25 mouse cellular contexts compared by ENCODE assay signal in genomic region chr9:51165312-51166180, GRCm38 (mm10). TPM values are rescaled to one million over a fixed set of nuclear protein-coding genes. Genes with fewer than 3 reads are reported as not detected.
DNase-seq lines count a peak whose midpoint lies in the region; ATAC-seq and TF ChIP-seq lines count a peak whose summit lies in the region.
"Had no signal": no experiment of that assay in that cellular context is flagged by ENCODE, and none has a peak within 500 bp of the region (broad histone marks: within the 10 kb centered on the region; RNA-seq: fewer than 3 reads in every experiment).

TSS of gene Gm32742 (minus strand) at chr9:51165517.

- DNase-seq in midbrain, postnatal 0 days (ENCODE audit: low spot score) = peak; percentile 30
- no peak for DNase-seq in midbrain, embryonic 11.5 days (ENCODE audit: low spot score, missing footprints)
- peak; percentile 91 for DNase-seq in A20 (ENCODE audit: low read depth, low spot score)
- DNase-seq in lung, postnatal 10 days = no peak
- DNase-seq: adrenal gland, adult 2 months; gastrocnemius, postnatal 14 days; heart, postnatal 10 days; kidney, adult 8-10 months; kidney, postnatal 14 days; layer of hippocampus, adult 9-11 months; midbrain, embryonic 14.5 days; spleen, adult 18-20 months; thymus, postnatal 36 days had no signal

- 0 out of 2 replicates have a peak, but pooled peaks cover 7% of the 10 kb centered on the region for H3K27me3 ChIP-seq in forebrain, embryonic 13.5 days
- H3K27me3 ChIP-seq in forebrain, embryonic 16.5 days (replicated peaks; ENCODE audit: control insufficient read depth, insufficient read depth, low read length) = peaks cover 5% of the 10 kb centered on the region; the same call in 1 of the 2 replicates
- no peaks in the 10 kb centered on the region for H3K27me3 ChIP-seq in midbrain, postnatal 0 days (ENCODE audit: insufficient read depth, low read length)
- no peaks in the 10 kb centered on the region for H3K27me3 ChIP-seq in midbrain, embryonic 11.5 days (ENCODE audit: control insufficient read depth, insufficient read depth, low read length)
- H3K27me3 ChIP-seq: neural tube, embryonic 15.5 days had no signal

- no peaks in the 10 kb centered on the region; the same call in 1 of the 2 replicates for H3K4me1 ChIP-seq in forebrain, embryonic 13.5 days
- H3K4me1 ChIP-seq in forebrain, embryonic 16.5 days (replicated peaks; ENCODE audit: control insufficient read depth, insufficient read depth, low read length) = no peaks in the 10 kb centered on the region
- no peaks in the 10 kb centered on the region for H3K4me1 ChIP-seq in midbrain, postnatal 0 days (ENCODE audit: insufficient read depth, low read length)
- no peaks in the 10 kb centered on the region for H3K4me1 ChIP-seq in midbrain, embryonic 11.5 days (ENCODE audit: control insufficient read depth, insufficient read depth, low read length)
- H3K4me1 ChIP-seq: hindbrain, embryonic 13.5 days; limb, embryonic 12.5 days; neural tube, embryonic 15.5 days had no signal

- H3K27ac ChIP-seq in forebrain, embryonic 13.5 days = no peak within 1 kb of the TSS
- H3K27ac ChIP-seq in forebrain, embryonic 16.5 days (ENCODE audit: low read length) = no peak within 1 kb of the TSS
- H3K27ac ChIP-seq in midbrain, postnatal 0 days (ENCODE audit: low read depth, low read length) = no peak within 1 kb of the TSS
- no peak within 1 kb of the TSS for H3K27ac ChIP-seq in midbrain, embryonic 11.5 days (ENCODE audit: low read depth, low read length)
- H3K27ac ChIP-seq: embryonic facial prominence, embryonic 10.5 days; hindbrain, embryonic 13.5 days; limb, embryonic 12.5 days; liver, embryonic 14.5 days; neural tube, embryonic 15.5 days had no signal

- no peak within 1 kb of the TSS for H3K4me3 ChIP-seq in forebrain, embryonic 13.5 days
- H3K4me3 ChIP-seq in forebrain, embryonic 16.5 days (replicated peaks; ENCODE audit: low read length) = no peak within 1 kb of the TSS
- no peak within 1 kb of the TSS for H3K4me3 ChIP-seq in midbrain, postnatal 0 days (ENCODE audit: low read depth, low read length)
- no peak within 1 kb of the TSS for H3K4me3 ChIP-seq in midbrain, embryonic 11.5 days (ENCODE audit: low read depth, low read length)
- H3K4me3 ChIP-seq: embryonic facial prominence, embryonic 10.5 days; hindbrain, embryonic 13.5 days; limb, embryonic 12.5 days; neural tube, embryonic 15.5 days had no signal

- WGBS in forebrain, embryonic 13.5 days = 44% methylated on average over 6 of the region's 6 CpGs
- 31% methylated on average over 6 of the region's 6 CpGs for WGBS in forebrain, embryonic 16.5 days
- WGBS in midbrain, postnatal 0 days = 55% methylated on average over 6 of the region's 6 CpGs
- 44% methylated on average over 6 of the region's 6 CpGs for WGBS in midbrain, embryonic 11.5 days

- no peak within 1 kb of the TSS for H3K4me2 ChIP-seq in forebrain, embryonic 13.5 days
- no peak within 1 kb of the TSS for H3K4me2 ChIP-seq in forebrain, embryonic 16.5 days (ENCODE audit: low read length)
- no peak within 1 kb of the TSS for H3K4me2 ChIP-seq in midbrain, postnatal 0 days (ENCODE audit: low read depth, low read length, poor library complexity, severe bottlenecking)
- H3K4me2 ChIP-seq in midbrain, embryonic 11.5 days = no peak within 1 kb of the TSS
- H3K4me2 ChIP-seq: hindbrain, embryonic 13.5 days; limb, embryonic 12.5 days; neural tube, embryonic 15.5 days had no signal

- H3K9ac ChIP-seq in forebrain, embryonic 13.5 days = no peak within 1 kb of the TSS
- no peak within 1 kb of the TSS for H3K9ac ChIP-seq in forebrain, embryonic 16.5 days (replicated peaks; ENCODE audit: low read depth, low read length)
- H3K9ac ChIP-seq in midbrain, postnatal 0 days (replicated peaks; ENCODE audit: low read length, poor library complexity, severe bottlenecking) = no peak within 1 kb of the TSS
- no peak within 1 kb of the TSS for H3K9ac ChIP-seq in midbrain, embryonic 11.5 days (ENCODE audit: low read length)
- H3K9ac ChIP-seq: hindbrain, embryonic 13.5 days; limb, embryonic 12.5 days; liver, embryonic 14.5 days; neural tube, embryonic 15.5 days had no signal

- H3K36me3 ChIP-seq in forebrain, embryonic 13.5 days (ENCODE audit: poor library complexity, severe bottlenecking) = no peaks in the 10 kb centered on the region
- H3K36me3 ChIP-seq in forebrain, embryonic 16.5 days (ENCODE audit: control insufficient read depth, insufficient read depth) = no peaks in the 10 kb centered on the region
- no peaks in the 10 kb centered on the region for H3K36me3 ChIP-seq in midbrain, postnatal 0 days (ENCODE audit: insufficient read depth, low read length)
- no peaks in the 10 kb centered on the region for H3K36me3 ChIP-seq in midbrain, embryonic 11.5 days (ENCODE audit: control insufficient read depth, insufficient read depth, low read length)
- H3K36me3 ChIP-seq: embryonic facial prominence, embryonic 10.5 days; hindbrain, embryonic 13.5 days; limb, embryonic 12.5 days; neural tube, embryonic 15.5 days had no signal

- no peak for TF ChIP-seq CTCF in midbrain, postnatal 0 days (IDR thresholded peaks at IDR 0.05)

- no peaks in the 10 kb centered on the region for H3K9me3 ChIP-seq in forebrain, embryonic 13.5 days (replicated peaks)
- no peaks in the 10 kb centered on the region for H3K9me3 ChIP-seq in forebrain, embryonic 16.5 days (ENCODE audit: control insufficient read depth, low read length)
- H3K9me3 ChIP-seq in midbrain, postnatal 0 days (ENCODE audit: low read length) = no peaks in the 10 kb centered on the region
- H3K9me3 ChIP-seq in midbrain, embryonic 11.5 days (ENCODE audit: control insufficient read depth, low read length) = no peaks in the 10 kb centered on the region
- H3K9me3 ChIP-seq: embryonic facial prominence, embryonic 10.5 days; hindbrain, embryonic 13.5 days; limb, embryonic 12.5 days; neural tube, embryonic 15.5 days had no signal

- 0 out of 2 replicates have a peak, but pooled peaks have one; percentile 6 for ATAC-seq in forebrain, embryonic 13.5 days
- ATAC-seq in forebrain, embryonic 16.5 days = no peak
- ATAC-seq in midbrain, postnatal 0 days (ENCODE audit: low FRiP score) = no peak
- ATAC-seq in midbrain, embryonic 11.5 days (ENCODE audit: low FRiP score) = no peak
- peak; percentile 38 for ATAC-seq in hematopoietic stem cell, adult 5-6 weeks (replicated peaks in 1 of 2; ENCODE audit: insufficient read depth in 1 of 2, low FRiP score in 2 of 2, low TSS enrichment in 1 of 2, low read depth in 1 of 2, poor library complexity in 2 of 2, severe bottlenecking in 2 of 2)

RNA-seq across cellular contexts. Expression of gene Gm32742, which starts in this region (rescaled TPM):
- 0.04 TPM in 1 of 2 replicates, not detected in the other for polyA plus RNA-seq in forebrain, embryonic 13.5 days (2015; fragmentation: Nextera tagmentation; extraction: Ambion mirVana)
- 0.03 and 0.05 TPM in 2 replicates for polyA plus RNA-seq in forebrain, embryonic 16.5 days (2015; fragmentation: Nextera tagmentation; extraction: Ambion mirVana)
- total RNA-seq in midbrain, postnatal 0 days (2014; rRNA removed) = not detected in 2 replicates
- not detected in 2 replicates for polyA plus RNA-seq in midbrain, postnatal 0 days (2015; fragmentation: Nextera tagmentation; extraction: Ambion mirVana)
- not detected in 2 replicates for polyA plus RNA-seq in midbrain, embryonic 11.5 days (2014; fragmentation: Nextera tagmentation; extraction: Ambion mirVana)
- 0.19 and 0.25 TPM in 2 replicates for total RNA-seq in hematopoietic stem cell, adult 5-6 weeks (2017)
- total RNA-seq: adrenal gland, adult 2 months; gastrocnemius, postnatal 14 days; heart, adult 8-10 months; heart, postnatal 10 days; left cerebral cortex, adult 8-10 months had no signal
- polyA plus RNA-seq: adrenal gland, adult 2 months; forebrain, embryonic 11.5 days; intestine, embryonic 14.5 days; neural tube, embryonic 15.5 days had no signal

Comparison
In these comparisons a context has a peak if more than half of its experiments do, and no peak if none do; other contexts are left out.
1. Peak in ATAC-seq in forebrain, embryonic 13.5 days; RNA of the gene not detected or under 1 TPM.
2. Peak in DNase-seq in midbrain, postnatal 0 days; RNA of the gene not detected or under 1 TPM.
3. Peak in ATAC-seq in hematopoietic stem cell, adult 5-6 weeks; RNA of the gene not detected or under 1 TPM.